Mouse (Mus musculus): ENCODE data around the gene Gfi1.

Gfi1 gene

GRCm38 (mm10) chr5:107725435-107726261, at the start of gene Gfi1:
Gene Gfi1 (minus strand): TSS chr5:107726036.
- no peak for DNase-seq (ENCODE audit: low spot score)

- DNase-seq (ENCODE audit: low spot score) = no peak
Observed at GRCm38 (mm10) chr5:107772049-107772448, 46.2 kb upstream of the Gfi1 start.

GRCm38 (mm10) chr5:107768224-107768623, 42.4 kb upstream of the Gfi1 start:
- no peak for DNase-seq (ENCODE audit: low spot score)

GRCm38 (mm10) chr5:107765946-107766345, 40.1 kb upstream of the Gfi1 start:
- no peak for DNase-seq (ENCODE audit: low spot score)

GRCm38 (mm10) chr5:107764486-107764885, 38.6 kb upstream of the Gfi1 start:
- no peak for DNase-seq (ENCODE audit: low spot score)

GRCm38 (mm10) chr5:107763674-107764073, 37.8 kb upstream of the Gfi1 start:
- no peak for DNase-seq (ENCODE audit: low spot score)

GRCm38 (mm10) chr5:107759121-107759520, 33.3 kb upstream of the Gfi1 start:
- DNase-seq (ENCODE audit: low spot score) = peak; percentile 53

GRCm38 (mm10) chr5:107756072-107756471, 30.2 kb upstream of the Gfi1 start:
- no peak for DNase-seq (ENCODE audit: low spot score)

- no peak for DNase-seq (ENCODE audit: low spot score)
Observed at GRCm38 (mm10) chr5:107754740-107755139, 28.9 kb upstream of the Gfi1 start.

GRCm38 (mm10) chr5:107753656-107754055, 27.8 kb upstream of the Gfi1 start:
- DNase-seq (ENCODE audit: low spot score) = no peak

- no peak for DNase-seq (ENCODE audit: low spot score)
Observed at GRCm38 (mm10) chr5:107749229-107749916, 23.5 kb upstream of the Gfi1 start.

- DNase-seq (ENCODE audit: low spot score) = no peak
Observed at GRCm38 (mm10) chr5:107739023-107739422, 13.2 kb upstream of the Gfi1 start.

- no peak for DNase-seq (ENCODE audit: low spot score)
Observed at GRCm38 (mm10) chr5:107738296-107738695, 12.5 kb upstream of the Gfi1 start.

GRCm38 (mm10) chr5:107736171-107736570, 10.3 kb upstream of the Gfi1 start:
- no peak for DNase-seq (ENCODE audit: low spot score)

- DNase-seq (ENCODE audit: low spot score) = no peak
Observed at GRCm38 (mm10) chr5:107731844-107732243, 6.0 kb upstream of the Gfi1 start.

- no peak for DNase-seq (ENCODE audit: low spot score)
Observed at GRCm38 (mm10) chr5:107731408-107731807, 5.6 kb upstream of the Gfi1 start.

- no peak for DNase-seq (ENCODE audit: low spot score)
Observed at GRCm38 (mm10) chr5:107727007-107727402, 1.2 kb upstream of the Gfi1 start.

GRCm38 (mm10) chr5:107726281-107727006, 608 bp upstream of the Gfi1 start:
- no peak for DNase-seq (ENCODE audit: low spot score)

- no peak for DNase-seq (ENCODE audit: low spot score)
Observed at GRCm38 (mm10) chr5:107724661-107725434, 988 bp downstream of the Gfi1 start.

- no peak for DNase-seq (ENCODE audit: low spot score)
Observed at GRCm38 (mm10) chr5:107723541-107724511, 2.0 kb downstream of the Gfi1 start.

All from c-Kit-positive CD71-positive TER-119-positive erythroid progenitor cells, embryonic 14.5 days (primary cell).